Mouse (Mus musculus): ENCODE measurements at regions not wholly inside any gene's neighbourhood (a gene's known extent, or its start where the extent isn't known, plus 50 kb on each side); places are given as distances from the start of the nearest gene placed in this dataset.

- peak in 1 of 2 experiments; percentile 7 for DNase-seq
- intact Hi-C loops (cut with DNase I): no loop called here
Measured at GRCm38 (mm10) chr5:91198620-91199019, 59.2 kb downstream of the Areg start.

DNA sequence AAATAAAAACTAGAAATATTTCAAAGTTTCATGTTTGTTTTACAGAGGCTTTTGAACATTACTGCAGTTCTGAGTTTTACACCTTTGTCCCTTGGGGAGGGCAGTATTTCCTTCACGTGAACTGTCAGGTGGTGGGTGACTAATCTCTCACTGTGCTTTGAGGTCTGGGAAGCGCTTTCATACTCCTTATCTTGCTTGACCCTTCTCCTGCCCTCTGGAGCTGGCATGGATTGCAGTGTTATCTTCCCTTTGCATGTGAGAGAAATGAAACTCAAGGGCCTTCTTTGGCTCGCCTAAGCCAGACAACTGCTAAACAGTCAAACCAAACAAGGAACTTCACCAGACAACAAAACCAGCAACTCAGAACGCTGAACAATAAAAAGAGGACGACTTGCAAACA lies 61.0 kb downstream of the Areg start:
- DNase-seq: peak; percentile 17 to 28
- intact Hi-C loops (cut with DNase I): loop anchor here (5.0 kb wide), 1 partner anchor 223 kb away; no protein-coding TSS in a partner anchor

GRCm38 (mm10) chr5:91204225-91205005 lies 65.0 kb downstream of the Areg start:
- intact Hi-C loops (cut with DNase I): loop anchor here (5.0 kb wide), 1 partner anchor 227 kb away; no protein-coding TSS in a partner anchor
- no peak for DNase-seq

DNA sequence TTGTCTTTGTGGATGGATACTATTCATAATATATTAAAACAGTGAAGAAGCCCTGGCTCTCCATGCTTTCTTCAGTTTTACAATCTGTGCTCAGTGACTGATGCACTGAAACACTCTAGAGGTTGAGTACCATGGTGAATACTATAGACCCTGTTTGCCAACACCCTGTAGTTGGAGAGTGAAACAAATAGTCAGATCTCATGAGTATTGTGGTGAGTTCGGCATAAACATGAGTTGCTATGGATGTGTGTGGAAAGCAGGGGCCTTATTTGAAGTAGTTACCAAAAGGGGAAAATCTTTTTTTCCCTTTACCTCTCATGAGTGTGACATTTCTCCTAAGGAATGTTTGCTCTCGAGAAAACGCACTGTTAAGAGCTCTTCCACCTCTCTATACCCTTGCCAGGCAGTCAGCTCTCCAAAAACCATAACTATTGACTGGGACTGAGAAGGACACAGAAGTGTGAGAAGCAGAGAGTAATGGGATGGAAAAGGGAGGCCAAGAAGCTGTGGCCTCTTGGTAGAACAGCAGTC lies 66.0 kb downstream of the Areg start:
- intact Hi-C loops (cut with DNase I): no loop called here

DNA sequence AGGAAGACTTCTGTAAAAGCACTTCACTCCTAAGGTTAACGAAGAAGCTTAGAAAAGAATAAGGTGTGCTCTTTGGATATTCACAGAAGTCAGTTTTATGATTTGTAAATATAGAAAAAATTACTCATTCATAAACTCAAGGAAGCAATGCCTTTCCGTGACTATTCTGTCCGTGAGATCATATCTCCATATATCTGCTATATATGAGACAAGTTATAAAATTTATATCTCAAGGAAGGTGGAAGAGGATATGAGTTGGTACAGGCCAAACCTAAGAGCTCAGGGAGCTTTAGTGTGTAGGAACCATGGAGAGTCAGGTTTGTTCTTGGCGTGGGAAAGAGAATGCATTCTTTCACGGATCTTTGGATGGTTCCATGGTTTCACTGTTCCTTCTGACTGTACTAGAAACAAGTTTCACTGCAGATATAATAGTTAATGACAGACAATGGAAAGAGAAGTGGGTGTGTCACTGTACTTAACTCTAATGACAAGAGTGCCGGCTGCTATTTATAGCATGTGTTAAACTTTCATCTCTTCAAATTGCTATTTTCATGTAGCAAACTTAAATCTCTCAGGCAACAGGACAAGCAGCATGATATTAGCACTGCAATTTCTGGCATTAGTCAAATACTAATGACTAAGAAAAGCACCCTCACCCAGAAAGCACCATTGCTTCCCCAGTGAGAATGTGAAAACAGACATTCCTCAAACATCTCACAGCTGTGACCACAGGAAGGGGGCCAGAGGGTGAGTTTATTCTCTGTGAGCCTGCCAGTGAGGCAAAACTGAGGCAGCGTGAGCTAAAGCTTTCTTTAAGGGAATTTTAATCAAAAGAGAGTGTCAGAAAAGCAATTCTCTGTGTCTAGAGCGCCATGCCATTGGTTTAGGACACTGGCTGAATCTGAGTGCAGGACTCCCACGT lies 67.4 kb downstream of the Areg start:
- DNase-seq: no peak
- intact Hi-C loops (cut with DNase I): no loop called here

More for the DNA sequence above, 66.0 kb downstream of the Areg start:
- no peak for DNase-seq

DNA sequence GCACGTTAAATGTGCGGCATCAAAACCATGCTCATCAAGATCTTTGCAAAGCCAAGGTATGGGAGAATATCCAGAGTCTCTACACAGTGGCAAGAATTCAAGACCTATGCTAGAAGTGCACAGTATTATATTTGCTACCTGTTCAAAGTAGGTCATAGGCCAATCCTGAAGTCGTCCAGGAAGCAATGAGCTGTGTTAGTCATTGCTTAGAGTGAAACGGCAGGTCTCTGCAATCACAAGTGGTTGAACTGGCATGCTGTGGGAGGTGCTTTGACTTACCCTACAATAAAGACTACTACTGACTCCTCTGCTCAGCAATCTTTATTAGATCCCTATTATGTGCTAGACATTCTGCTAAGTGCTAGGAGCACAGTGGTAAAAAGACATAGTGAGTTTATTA lies 80.8 kb downstream of the Areg start:
- intact Hi-C loops (cut with DNase I): no loop called here
- no peak for DNase-seq

GRCm38 (mm10) chr5:91241656-91242055 lies 102.3 kb downstream of the Areg start:
- intact Hi-C loops (cut with DNase I): no loop called here
- no peak for DNase-seq

- no peak for DNase-seq
- intact Hi-C loops (cut with DNase I): no loop called here
Measured at GRCm38 (mm10) chr5:91247444-91247843, 108.0 kb downstream of the Areg start.

DNA sequence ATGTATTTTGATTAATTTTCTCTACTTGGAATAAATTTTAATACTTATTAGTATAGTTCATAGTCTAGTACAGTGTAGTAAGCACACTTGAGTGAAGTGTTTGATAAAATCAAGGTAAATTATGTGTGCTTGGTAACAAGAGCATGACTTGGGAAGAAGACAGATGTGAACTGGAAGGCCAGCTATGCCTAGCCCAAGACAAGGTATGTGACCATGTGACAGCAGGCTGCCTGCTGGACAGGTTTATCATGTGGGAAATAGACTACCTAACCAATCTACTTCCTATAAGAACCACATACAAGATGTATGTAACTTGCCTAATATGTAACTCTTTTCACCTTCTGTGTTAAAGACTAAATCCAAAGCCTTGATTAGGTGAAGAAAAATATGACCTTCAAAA lies 122.5 kb downstream of the Areg start:
- intact Hi-C loops (cut with DNase I): no loop called here
- DNase-seq: no peak

- intact Hi-C loops (cut with DNase I): no loop called here
- DNase-seq: no peak
Measured at GRCm38 (mm10) chr5:91262526-91262925, 123.1 kb downstream of the Areg start.

DNA sequence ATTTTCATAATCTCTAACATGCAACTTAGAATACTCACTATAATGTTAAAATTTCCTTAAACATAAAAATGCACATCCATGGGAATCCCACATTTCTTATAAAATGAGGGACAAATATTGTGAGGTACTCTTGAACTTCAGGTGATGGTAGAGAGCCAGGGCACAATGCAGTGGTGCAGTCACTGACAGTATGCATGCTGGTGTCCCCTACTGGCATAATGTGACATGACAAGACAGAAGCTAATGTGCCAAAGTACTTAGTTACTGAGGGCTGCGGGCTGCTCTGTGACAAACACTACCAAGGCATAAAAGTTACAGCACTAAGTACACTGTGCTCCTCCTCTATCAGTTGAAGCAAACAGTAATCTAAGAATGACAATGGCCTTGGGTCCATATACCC lies 131.3 kb downstream of the Areg start:
- no peak for DNase-seq
- intact Hi-C loops (cut with DNase I): no loop called here

DNA sequence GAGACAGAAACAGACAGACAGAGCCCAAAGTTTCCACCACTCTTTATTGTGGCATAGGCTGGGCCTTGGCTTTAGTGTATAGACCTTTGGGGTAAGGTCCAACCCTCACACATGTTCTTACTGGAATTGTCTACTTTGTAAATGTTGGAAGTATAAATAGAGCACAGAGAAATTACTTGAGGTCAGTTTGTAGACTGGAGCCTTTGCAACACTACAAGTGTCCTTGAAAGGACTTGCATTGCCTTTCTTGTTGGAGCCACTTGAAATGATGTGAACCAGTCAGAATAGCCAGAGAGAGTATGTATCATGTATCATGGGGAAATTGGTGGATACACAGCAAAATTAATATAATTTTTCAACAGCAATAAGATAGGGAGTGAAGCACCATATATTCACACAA lies 131.4 kb downstream of the Btc start:
- intact Hi-C loops (cut with DNase I): no loop called here

DNA sequence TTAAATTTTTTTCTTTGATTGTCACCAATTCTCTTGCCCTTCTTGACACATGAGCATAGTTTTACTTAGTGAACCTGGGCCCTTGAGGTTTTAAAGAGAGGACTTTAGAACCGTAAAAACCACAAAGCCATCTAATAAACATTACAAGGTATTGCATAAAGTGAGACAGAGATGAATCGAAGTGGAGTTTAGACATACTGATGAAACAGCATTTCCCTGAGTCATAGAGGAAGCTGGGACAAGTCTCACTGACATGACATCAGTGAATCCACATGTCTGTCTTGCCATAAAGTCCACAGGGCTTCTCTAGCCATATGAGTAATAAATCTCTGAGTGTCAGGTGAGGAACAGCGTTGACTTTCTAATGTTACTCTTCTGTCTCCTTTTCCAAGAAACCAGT lies 128.4 kb downstream of the Btc start:
- no peak for DNase-seq
- intact Hi-C loops (cut with DNase I): no loop called here

More for the DNA sequence above, 131.4 kb downstream of the Btc start:
- DNase-seq: no peak

GRCm38 (mm10) chr5:91278466-91278865 lies 124.3 kb downstream of the Btc start:
- intact Hi-C loops (cut with DNase I): no loop called here

DNA sequence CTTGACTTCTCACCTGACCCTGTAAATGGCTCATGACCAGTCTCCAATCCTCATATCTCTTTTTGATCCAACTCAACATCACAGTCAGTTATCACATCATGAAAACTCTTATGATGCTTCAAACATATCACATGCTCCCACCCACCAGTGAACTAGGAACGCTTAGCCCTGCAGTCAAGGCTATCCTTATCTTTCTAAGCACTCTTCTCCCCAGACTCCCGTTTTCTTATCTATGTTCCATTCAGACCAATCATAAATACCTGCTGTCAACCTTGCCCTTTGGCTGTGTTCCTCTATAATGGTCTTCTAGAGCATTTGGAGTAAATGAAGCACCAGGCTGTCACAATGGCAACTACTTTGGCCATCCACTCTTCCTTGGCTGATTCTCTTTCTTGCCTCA lies 123.3 kb downstream of the Btc start:
- intact Hi-C loops (cut with DNase I): no loop called here

More at GRCm38 (mm10) chr5:91278466-91278865, 124.3 kb downstream of the Btc start:
- no peak for DNase-seq

GRCm38 (mm10) chr5:91282969-91283368 lies 119.8 kb downstream of the Btc start:
- peak in 1 of 2 experiments; percentile 3 for DNase-seq
- intact Hi-C loops (cut with DNase I): no loop called here

More for the DNA sequence above, 123.3 kb downstream of the Btc start:
- no peak for DNase-seq

DNA sequence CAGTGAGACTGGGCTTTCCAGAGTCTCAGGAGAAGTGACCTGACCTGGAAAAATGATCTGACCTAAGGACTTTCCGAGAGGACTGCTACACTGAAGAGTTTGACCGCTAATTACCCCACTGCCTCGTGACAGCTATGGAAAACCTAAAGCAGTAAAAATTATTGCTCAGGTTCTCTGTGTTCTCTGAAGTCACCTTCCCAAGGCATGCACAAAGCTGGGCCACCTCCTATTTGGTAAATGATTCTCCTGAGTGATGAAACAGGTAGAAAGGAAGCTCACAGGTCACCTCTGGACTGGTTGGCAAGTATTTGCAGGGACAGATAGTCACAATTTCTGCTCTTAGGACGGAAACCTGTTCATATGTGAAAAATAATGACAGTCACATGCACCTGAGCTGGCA lies 109.7 kb downstream of the Btc start:
- DNase-seq: no peak
- intact Hi-C loops (cut with DNase I): no loop called here

DNA sequence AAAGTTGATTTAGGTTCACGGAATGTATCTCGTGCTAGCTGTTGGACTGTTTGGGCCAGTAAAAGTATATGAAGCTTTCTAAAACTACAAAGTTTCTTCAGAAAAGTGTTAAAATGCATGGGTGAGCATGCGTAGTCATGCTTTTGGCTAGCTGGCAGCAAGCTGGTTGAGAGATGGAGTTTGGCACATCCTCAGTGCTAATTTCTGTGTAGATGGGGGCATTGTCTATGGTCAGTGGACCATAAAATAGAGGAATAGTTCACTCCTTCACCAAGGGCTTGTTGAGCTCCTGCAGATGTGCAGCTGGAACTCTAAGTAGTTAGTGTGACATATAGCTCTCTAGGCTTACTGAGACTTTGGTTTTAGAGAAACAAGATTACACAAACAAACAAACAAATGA lies 107.8 kb downstream of the Btc start:
- intact Hi-C loops (cut with DNase I): no loop called here
- DNase-seq: no peak

GRCm38 (mm10) chr5:91297068-91297467 lies 105.7 kb downstream of the Btc start:
- intact Hi-C loops (cut with DNase I): no loop called here
- DNase-seq: no peak

- intact Hi-C loops (cut with DNase I): no loop called here
- DNase-seq: no peak
Measured at GRCm38 (mm10) chr5:91302114-91302513, 100.7 kb downstream of the Btc start.

DNA sequence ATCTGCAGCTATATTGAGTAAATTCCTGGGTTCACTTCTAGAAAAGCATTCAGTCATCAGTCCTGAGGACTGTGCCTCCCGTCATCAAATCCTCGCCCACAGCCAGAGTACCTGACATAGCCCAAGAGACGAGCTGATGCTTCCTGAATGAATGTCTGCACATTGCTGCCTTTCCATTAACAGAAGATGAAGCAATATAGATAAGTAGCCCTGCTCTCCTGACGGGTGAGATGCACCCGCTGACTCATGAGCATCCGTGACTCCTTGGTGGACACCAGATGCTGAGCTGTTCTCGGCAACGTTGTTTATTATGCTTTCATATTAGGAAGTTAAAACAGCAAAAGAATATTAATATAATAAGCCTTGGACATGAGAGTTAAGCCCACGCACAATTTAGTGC lies 99.9 kb downstream of the Btc start:
- no peak for DNase-seq
- intact Hi-C loops (cut with DNase I): no loop called here
